Mouse (Mus musculus) olfactory bulb, adult 2 months (tissue): Measurements from ENCODE around the gene Plekhg1.

Experiments
- CTCF ChIP-seq: fragments of 200-500 bp; IDR thresholded peaks from 2 replicates; pipeline ENCODE4 v1.5.1; 2012; ENCODE audit warnings: low read depth, mild to moderate bottlenecking, low read length, moderate library complexity; ENCODE audit not compliant: insufficient read depth
- POLR2A ChIP-seq: fragments of 200-500 bp; IDR thresholded peaks from 2 replicates; pipeline ENCODE4 v1.6.1; 2012; ENCODE audit warnings: mild to moderate bottlenecking, low read depth, low read length, moderate library complexity; ENCODE audit not compliant: insufficient read depth

DNA sequence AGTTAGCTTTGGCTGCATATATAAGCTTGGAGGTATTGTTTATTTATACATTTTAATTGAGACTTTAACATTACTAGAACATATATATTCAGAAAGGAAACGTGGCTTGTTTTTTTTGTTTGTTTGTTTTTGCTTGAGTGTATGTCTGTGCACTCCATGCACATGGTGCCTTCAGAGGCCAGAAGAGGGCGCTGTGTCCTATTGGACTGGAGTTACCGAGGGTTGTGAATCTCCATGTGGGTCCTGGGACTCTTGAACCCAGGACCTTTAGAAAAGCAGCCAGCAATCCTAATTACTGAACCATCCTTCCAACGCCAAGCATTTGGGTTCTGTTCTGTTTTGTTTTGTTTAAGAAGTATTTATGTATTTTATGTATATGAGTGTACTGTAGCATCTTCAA is 255.1 kb downstream of the Plekhg1 start:
- TF ChIP-seq CTCF (no peak), POLR2A (no peak)
